Mouse (Mus musculus) liver, adult 2 months (tissue): ENCODE data around the gene Gzf1. TPM values are rescaled to one million over a fixed set of nuclear protein-coding genes. Genes with fewer than 3 reads are reported as not detected.

Source experiments
- DNase-seq: peaks from one replicate; pipeline ENCODE4 v3.0.0-alpha.2; 2011; ENCODE audit warnings: low read depth, low spot score; ENCODE audit errors: extremely low read depth
- H3K27ac ChIP-seq: fragments of 200-500 bp; replicated peaks from 2 replicates; pipeline ENCODE4 v1.5.1; 2012; ENCODE audit warnings: low read depth, mild to moderate bottlenecking, control low read depth, inconsistent platforms, low read length; ENCODE audit not compliant: insufficient read depth
- H3K27me3 ChIP-seq: fragments of 200-500 bp; 2 replicates; pipeline ENCODE4 v1.6.1; 2012; ENCODE audit warnings: mild to moderate bottlenecking, moderate library complexity, low read length, inconsistent platforms; ENCODE audit not compliant: control insufficient read depth, insufficient read depth
- H3K36me3 ChIP-seq: fragments of 200-500 bp; 2 replicates; pipeline ENCODE4 v1.6.1; 2012; ENCODE audit warnings: low read length, inconsistent platforms; ENCODE audit not compliant: control insufficient read depth, insufficient read depth
- H3K4me1 ChIP-seq: fragments of 200-500 bp; 2 replicates; pipeline ENCODE4 v1.6.1; 2011; ENCODE audit warnings: low read length; ENCODE audit not compliant: control insufficient read depth, insufficient read depth
- H3K4me3 ChIP-seq: fragments of 200-500 bp; 2 replicates; pipeline ENCODE4 v1.5.1; 2011; ENCODE audit warnings: low read depth, mild to moderate bottlenecking, control low read depth, low read length, moderate library complexity; ENCODE audit not compliant: insufficient read depth
- H3K79me2 ChIP-seq: fragments of 200-500 bp; 2 replicates; pipeline ENCODE4 v1.6.1; 2012; ENCODE audit warnings: inconsistent platforms, mild to moderate bottlenecking, low read length, moderate library complexity; ENCODE audit not compliant: control insufficient read depth, insufficient read depth
- H3K9ac ChIP-seq: fragments of 200-500 bp; 2 replicates; pipeline ENCODE4 v1.6.1; 2012; ENCODE audit warnings: low read depth, mild to moderate bottlenecking, control low read depth, inconsistent platforms, low read length
- CTCF ChIP-seq: fragments of 200-500 bp; IDR thresholded peaks from 2 replicates; pipeline ENCODE4 v1.5.1; 2011; ENCODE audit warnings: low read depth, low read length, control low read depth
- POLR2A ChIP-seq: fragments of 200-500 bp; IDR thresholded peaks from 2 replicates; pipeline ENCODE4 v1.6.1; 2011; ENCODE audit warnings: low read length, control low read depth; ENCODE audit not compliant: insufficient read depth; ENCODE audit errors: extremely low read depth
- WGBS: fragments of 180-500 bp; shearing (Covaris S2); methylation state at CpG from one replicate; pipeline ENCODE4 v1.1.7; 2018; 5-methylcytosine and 5-hydroxymethylcytosine counted together
- polyA plus RNA-seq: library from polyadenylated mRNA; depleted of rRNA; stranded (reverse); fragments of >200 nt; gene quantifications from 2 replicates; pipeline ENCODE4 v1.2.3, GENCODE M21; 2012
- total RNA-seq: library from RNA; depleted of rRNA; stranded (reverse); fragments of >200 nt; gene quantifications from 2 replicates; pipeline ENCODE4 v1.2.3, GENCODE M21; 2014

Gzf1 gene
- total and polyA plus RNA-seq, 2 experiments: 13.9 to 49.8 TPM

- WGBS: 86% methylated on average over 15 of the region's 15 CpGs
- Histone ChIP-seq H3K27me3 (no peaks in the 10 kb centered on the region), H3K4me1 (no peaks in the 10 kb centered on the region), H3K9ac (no peak overlapping the region), H3K4me3 (no peak overlapping the region), H3K36me3 (peaks cover 20% of the 10 kb centered on the region), H3K27ac (no peak overlapping the region), H3K79me2 (no peaks in the 10 kb centered on the region; the same call in 1 of the 2 replicates)
- DNase-seq: peak; percentile 54
- TF ChIP-seq POLR2A (no peak), CTCF (0 out of 2 replicates have a peak, but pooled peaks have one; percentile 2)
Observed at GRCm38 (mm10) chr2:148706409-148707201, 25.8 kb downstream of the Gzf1 start.

- Histone ChIP-seq H3K36me3 (peaks cover 25% of the 10 kb centered on the region), H3K27me3 (no peaks in the 10 kb centered on the region), H3K4me1 (no peaks in the 10 kb centered on the region), H3K27ac (no peak overlapping the region), H3K4me3 (no peak overlapping the region), H3K9ac (no peak overlapping the region), H3K79me2 (no peaks in the 10 kb centered on the region; the same call in 1 of the 2 replicates)
- DNase-seq: no peak
- TF ChIP-seq POLR2A (no peak), CTCF (no peak)
- WGBS: 93% methylated on average over 6 of the region's 6 CpGs
Observed at GRCm38 (mm10) chr2:148707202-148707530, 26.3 kb downstream of the Gzf1 start.

GRCm38 (mm10) chr2:148712326-148712725 lies 31.5 kb downstream of the Gzf1 start:
- Histone ChIP-seq H3K4me1 (no peaks in the 10 kb centered on the region), H3K27me3 (no peaks in the 10 kb centered on the region), H3K9ac (no peak overlapping the region), H3K4me3 (no peak overlapping the region), H3K79me2 (peaks cover 6% of the 10 kb centered on the region; the same call in 1 of the 2 replicates), H3K36me3 (peaks cover 14% of the 10 kb centered on the region), H3K27ac (no peak overlapping the region)
- DNase-seq: no peak
- 92% methylated on average over 3 of the region's 3 CpGs for WGBS
- TF ChIP-seq CTCF (no peak), POLR2A (no peak)

GRCm38 (mm10) chr2:148717072-148717471 lies 36.2 kb downstream of the Gzf1 start:
- Histone ChIP-seq H3K4me3 (no peak overlapping the region), H3K27ac (no peak overlapping the region), H3K27me3 (no peaks in the 10 kb centered on the region), H3K36me3 (peaks cover 6% of the 10 kb centered on the region), H3K79me2 (peaks cover 13% of the 10 kb centered on the region), H3K9ac (no peak overlapping the region), H3K4me1 (no peaks in the 10 kb centered on the region)
- 62% methylated on average over 2 of the region's 2 CpGs for WGBS
- no peak for TF ChIP-seq POLR2A
- TF ChIP-seq CTCF: no peak
- DNase-seq: no peak

- H3K4me1 ChIP-seq: no peaks in the 10 kb centered on the region
- no peak overlapping the region for H3K9ac ChIP-seq
- TF ChIP-seq POLR2A (no peak), CTCF (no peak)
- H3K36me3 ChIP-seq: peaks cover 3% of the 10 kb centered on the region; the same call in 1 of the 2 replicates
- WGBS: 83% methylated on average over 2 of the region's 2 CpGs
- H3K27me3 ChIP-seq: no peaks in the 10 kb centered on the region
- no peak overlapping the region for H3K4me3 ChIP-seq
- H3K79me2 ChIP-seq: peaks cover 21% of the 10 kb centered on the region
- H3K27ac ChIP-seq: no peak overlapping the region
- no peak for DNase-seq
Observed at GRCm38 (mm10) chr2:148719271-148719995, 38.6 kb downstream of the Gzf1 start.
